Mouse (Mus musculus) brown adipose tissue, adult 24 weeks (tissue): ENCODE data around the gene Cdc25b. TPM values are rescaled to one million over a fixed set of nuclear protein-coding genes. Genes with fewer than 3 reads are reported as not detected.

ENCODE experiments used
- polyA plus RNA-seq: library from polyadenylated mRNA; stranded (reverse); fragments of >200 nt; gene quantifications from 2 replicates; pipeline ENCODE4 v1.2.4, GENCODE M21; 2012; ENCODE audit not compliant: missing spikeins, insufficient read depth, insufficient read length

Cdc25b gene
- polyA plus RNA-seq, 1 experiment = 2.5 TPM

Other genes starting within 250 kb of the Cdc25b start
- gene Gfra4, start 143.9 kb upstream of the Cdc25b start, polyA plus RNA-seq = 9.6 and 10.9 TPM in 2 replicates
- gene Adam33, start 123.1 kb upstream of the Cdc25b start, polyA plus RNA-seq = 1.3 and 2.3 TPM in 2 replicates
- 1.0 and 1.2 TPM in 2 replicates for gene Siglec1, start 100.2 kb upstream of the Cdc25b start, polyA plus RNA-seq
- gene Hspa12b, start 59.7 kb upstream of the Cdc25b start, polyA plus RNA-seq = 7.0 and 9.6 TPM in 2 replicates
- not detected in 2 replicates for gene Gm11037, start 53.5 kb upstream of the Cdc25b start, polyA plus RNA-seq
- 426 and 428 TPM in 2 replicates for gene 1700037H04Rik, start 26.9 kb upstream of the Cdc25b start, polyA plus RNA-seq
- 78.2 and 99.0 TPM in 2 replicates for gene Cenpb, start 6.9 kb upstream of the Cdc25b start, polyA plus RNA-seq
- gene Spef1, start 333 bp downstream of the Cdc25b start, polyA plus RNA-seq = 5.3 and 9.2 TPM in 2 replicates
- gene Ap5s1, start 20.1 kb downstream of the Cdc25b start, polyA plus RNA-seq = 15.9 and 26.0 TPM in 2 replicates
- 57.1 and 83.3 TPM in 2 replicates for gene Mavs, start 47.1 kb downstream of the Cdc25b start, polyA plus RNA-seq
- 23.4 and 38.5 TPM in 2 replicates for gene Pank2, start 75.5 kb downstream of the Cdc25b start, polyA plus RNA-seq
- gene Rnf24, start 165.9 kb downstream of the Cdc25b start, polyA plus RNA-seq = 8.5 and 13.8 TPM in 2 replicates